Mouse (Mus musculus) adipocyte (in vitro differentiated cells): ENCODE measurements around the gene Slco3a1.

Source experiments
- DNase-seq: peaks from one replicate; pipeline ENCODE4 v3.0.0-alpha.2; 2016; ENCODE audit warnings: low spot score

Gene Slco3a1

GRCm38 (mm10) chr7:74528182-74528581 lies 26.4 kb downstream of the Slco3a1 start:
- DNase-seq, result no peak

- DNase-seq, result no peak
These were observed 26.9 kb downstream of the Slco3a1 start for GRCm38 (mm10) chr7:74527689-74528088.

GRCm38 (mm10) chr7:74526030-74526429 lies 28.6 kb downstream of the Slco3a1 start:
- no peak for DNase-seq

GRCm38 (mm10) chr7:74525586-74525985 lies 29.0 kb downstream of the Slco3a1 start:
- DNase-seq, result no peak

GRCm38 (mm10) chr7:74524188-74524971 lies 30.2 kb downstream of the Slco3a1 start:
- peak; percentile 3 for DNase-seq

- no peak for DNase-seq
These were observed 31.5 kb downstream of the Slco3a1 start for GRCm38 (mm10) chr7:74523086-74523485.

GRCm38 (mm10) chr7:74522260-74522659 lies 32.3 kb downstream of the Slco3a1 start:
- peak; percentile 4 for DNase-seq

GRCm38 (mm10) chr7:74519386-74519785 lies 35.2 kb downstream of the Slco3a1 start:
- no peak for DNase-seq

- DNase-seq, result no peak
These were observed 35.8 kb downstream of the Slco3a1 start for GRCm38 (mm10) chr7:74518776-74519175.

GRCm38 (mm10) chr7:74518255-74518654 lies 36.3 kb downstream of the Slco3a1 start:
- no peak for DNase-seq

- DNase-seq, result peak; percentile 3
These were observed 43.9 kb downstream of the Slco3a1 start for GRCm38 (mm10) chr7:74510676-74511075.

- no peak for DNase-seq
These were observed 46.4 kb downstream of the Slco3a1 start for GRCm38 (mm10) chr7:74508205-74508604.

- DNase-seq, result no peak
These were observed 47.7 kb downstream of the Slco3a1 start for GRCm38 (mm10) chr7:74506856-74507255.

- no peak for DNase-seq
These were observed 48.9 kb downstream of the Slco3a1 start for GRCm38 (mm10) chr7:74505635-74506034.

- DNase-seq, result no peak
These were observed 53.4 kb downstream of the Slco3a1 start for GRCm38 (mm10) chr7:74501187-74501586.

- DNase-seq, result no peak
These were observed 55.1 kb downstream of the Slco3a1 start for GRCm38 (mm10) chr7:74499470-74499869.

- no peak for DNase-seq
These were observed 56.2 kb downstream of the Slco3a1 start for GRCm38 (mm10) chr7:74498266-74498980.

- DNase-seq, result no peak
These were observed 57.4 kb downstream of the Slco3a1 start for GRCm38 (mm10) chr7:74497203-74497602.

- no peak for DNase-seq
These were observed 59.1 kb downstream of the Slco3a1 start for GRCm38 (mm10) chr7:74495451-74495850.

GRCm38 (mm10) chr7:74493775-74494174 lies 60.8 kb downstream of the Slco3a1 start:
- DNase-seq, result no peak

- DNase-seq, result no peak
These were observed 62.8 kb downstream of the Slco3a1 start for GRCm38 (mm10) chr7:74491683-74492355.

- DNase-seq, result no peak
These were observed 66.4 kb downstream of the Slco3a1 start for GRCm38 (mm10) chr7:74488141-74488540.

- DNase-seq, result no peak
These were observed 66.9 kb downstream of the Slco3a1 start for GRCm38 (mm10) chr7:74487727-74488126.
